Mouse (Mus musculus) CH12.LX (cell line): ENCODE measurements around the gene Scmh1.

Source experiments
- CTCF ChIP-seq, 2 experiments: IDR thresholded peaks in 1 of 2; conservative IDR thresholded peaks in 1 of 2; 2 replicates each; pipeline ENCODE4 v1.5.1; 2011 to 2012; ENCODE audit warnings: low read depth in 2 of 2, low read length in 2 of 2, improper control_type of control experiment in 1 of 2, inconsistent platforms in 1 of 2, mild to moderate bottlenecking in 1 of 2, moderate library complexity in 1 of 2
- JUND ChIP-seq: conservative IDR thresholded peaks from 2 replicates; pipeline ENCODE4 v1.6.1; 2011; ENCODE audit warnings: low read depth, low read length, improper control_type of control experiment
- MAZ ChIP-seq: IDR thresholded peaks from 2 replicates; pipeline ENCODE4 v1.6.1; 2012; ENCODE audit warnings: low read depth, mild to moderate bottlenecking, inconsistent platforms, low read length, improper control_type of control experiment, moderate library complexity
- POLR2A ChIP-seq: IDR thresholded peaks from 2 replicates; pipeline ENCODE4 v1.6.1; 2011; ENCODE audit warnings: low read depth, mild to moderate bottlenecking, improper control_type of control experiment, low read length
- TCF12 ChIP-seq: IDR thresholded peaks from 2 replicates; pipeline ENCODE4 v1.6.1; 2014; ENCODE audit warnings: low read depth, mild to moderate bottlenecking, inconsistent platforms, low read length, improper control_type of control experiment
- USF1 ChIP-seq: IDR thresholded peaks from 2 replicates; pipeline ENCODE4 v1.6.1; 2014; ENCODE audit warnings: low read depth, mild to moderate bottlenecking, inconsistent platforms, low read length, improper control_type of control experiment
- ZC3H11A ChIP-seq: IDR thresholded peaks from 2 replicates; pipeline ENCODE4 v1.6.1; 2012; ENCODE audit warnings: low read depth, mild to moderate bottlenecking, inconsistent platforms, low read length, improper control_type of control experiment
- ZMIZ1 ChIP-seq: IDR thresholded peaks from 2 replicates; pipeline ENCODE4 v1.6.1; 2012; ENCODE audit warnings: low read depth, mild to moderate bottlenecking, inconsistent platforms, low read length, improper control_type of control experiment

- no peak for TF ChIP-seq ZMIZ1
- no peak for TF ChIP-seq TCF12
- TF ChIP-seq MAZ: no peak
- no peak for TF ChIP-seq USF1
- TF ChIP-seq CTCF (conservative IDR thresholded peaks at IDR 0.05 in 1 of 2, IDR thresholded peaks at IDR 0.05 in 1 of 2; ENCODE audit: low read depth in 2 of 2, low read length in 2 of 2): no peak
- no peak for TF ChIP-seq POLR2A
- no peak for TF ChIP-seq JUND
- TF ChIP-seq ZC3H11A: no peak
These were observed 112.3 kb downstream of the Scmh1 start for GRCm38 (mm10) chr4:120517335-120517734.
